8 mouse cellular contexts compared by ENCODE assay signal in genomic region chr6:57702376-57702742, GRCm38 (mm10). TPM values are rescaled to one million over a fixed set of nuclear protein-coding genes. Genes with fewer than 3 reads are reported as not detected.
DNase-seq lines count a peak whose midpoint lies in the region; ATAC-seq and TF ChIP-seq lines count a peak whose summit lies in the region.

Gene Lancl2, plus strand, starts transcription at chr6:57702540.

- peak; percentile 11; the same call in 1 of the 2 replicates for ATAC-seq in forebrain, embryonic 13.5 days
- ATAC-seq in stomach, embryonic 16.5 days (ENCODE audit: insufficient read depth, low FRiP score), result peak; percentile 2; the same call in 1 of the 2 replicates

- peak within 1 kb of the TSS; percentile 91 for H3K27ac ChIP-seq in liver, adult 2 months (replicated peaks; ENCODE audit: insufficient read depth, low read depth, low read length)
- peak within 1 kb of the TSS; percentile 99 for H3K27ac ChIP-seq in forebrain, embryonic 13.5 days
- H3K27ac ChIP-seq in stomach, embryonic 16.5 days (ENCODE audit: low read length), result peak within 1 kb of the TSS; percentile 98

- intact Hi-C loops in heart, postnatal 10 days (cut with DNase I), result loop anchor here (10.0 kb wide), 1 partner anchor 988 kb away; the partner anchor contains the start of gene Avl9

- WGBS in liver, adult 2 months, result under 1% methylated on average over 10 of the region's 10 CpGs
- WGBS in forebrain, embryonic 13.5 days, result 0% methylated on average over 10 of the region's 10 CpGs
- WGBS in stomach, embryonic 16.5 days, result under 1% methylated on average over 10 of the region's 10 CpGs

- no peaks in the 10 kb centered on the region for H3K36me3 ChIP-seq in liver, adult 2 months (ENCODE audit: control insufficient read depth, insufficient read depth, low read length)
- no peaks in the 10 kb centered on the region for H3K36me3 ChIP-seq in forebrain, embryonic 13.5 days (ENCODE audit: poor library complexity, severe bottlenecking)
- H3K36me3 ChIP-seq in stomach, embryonic 16.5 days (ENCODE audit: control insufficient read depth, insufficient read depth, low read length), result no peaks in the 10 kb centered on the region

- peak within 1 kb of the TSS; percentile 85 for H3K4me3 ChIP-seq in liver, adult 2 months (ENCODE audit: insufficient read depth, low read depth, low read length)
- peak within 1 kb of the TSS; percentile 73 for H3K4me3 ChIP-seq in forebrain, embryonic 13.5 days
- H3K4me3 ChIP-seq in stomach, embryonic 16.5 days (replicated peaks; ENCODE audit: low read length), result peak within 1 kb of the TSS; percentile 95

- H3K4me2 ChIP-seq in forebrain, embryonic 13.5 days, result peak within 1 kb of the TSS; percentile 68
- H3K4me2 ChIP-seq in stomach, embryonic 16.5 days (ENCODE audit: low read depth, low read length), result peak within 1 kb of the TSS; percentile 66

- no peak for TF ChIP-seq CTCF in liver, adult 2 months (IDR thresholded peaks at IDR 0.05; ENCODE audit: low read depth, low read length)

- DNase-seq in liver, adult 2 months (ENCODE audit: extremely low read depth, low read depth, low spot score), result no peak
- DNase-seq in liver, result no peak
- DNase-seq in brain, adult 2 months (ENCODE audit: low read depth, low spot score), result peak; percentile 64
- no peak for DNase-seq in heart, postnatal 10 days
- DNase-seq in layer of hippocampus, adult 9-11 months, result peak; percentile 24
- peak; percentile 17 for DNase-seq in lung, postnatal 36 days

- H3K27me3 ChIP-seq in liver, adult 2 months (ENCODE audit: control insufficient read depth, insufficient read depth, low read length), result no peaks in the 10 kb centered on the region
- no peaks in the 10 kb centered on the region for H3K27me3 ChIP-seq in forebrain, embryonic 13.5 days
- H3K27me3 ChIP-seq in stomach, embryonic 16.5 days (ENCODE audit: control insufficient read depth, insufficient read depth, low read length), result no peaks in the 10 kb centered on the region

- peaks cover 2% of the 10 kb centered on the region; the same call in 1 of the 2 replicates for H3K4me1 ChIP-seq in liver, adult 2 months (ENCODE audit: control insufficient read depth, insufficient read depth, low read length)
- H3K4me1 ChIP-seq in forebrain, embryonic 13.5 days, result peaks cover 24% of the 10 kb centered on the region
- peaks cover 7% of the 10 kb centered on the region for H3K4me1 ChIP-seq in stomach, embryonic 16.5 days (ENCODE audit: control insufficient read depth, insufficient read depth, low read length)

- peaks cover 2% of the 10 kb centered on the region; the same call in 1 of the 2 replicates for H3K79me2 ChIP-seq in liver, adult 2 months (ENCODE audit: control insufficient read depth, insufficient read depth, low read length)

- H3K9me3 ChIP-seq in forebrain, embryonic 13.5 days (replicated peaks), result no peaks in the 10 kb centered on the region
- H3K9me3 ChIP-seq in stomach, embryonic 16.5 days (replicated peaks; ENCODE audit: control insufficient read depth, low read length), result no peaks in the 10 kb centered on the region

- H3K9ac ChIP-seq in liver, adult 2 months (ENCODE audit: low read depth, low read length), result peak within 1 kb of the TSS; percentile 83
- peak within 1 kb of the TSS; percentile 93 for H3K9ac ChIP-seq in forebrain, embryonic 13.5 days
- peak within 1 kb of the TSS; percentile 89 for H3K9ac ChIP-seq in stomach, embryonic 16.5 days (ENCODE audit: low read length)

- no peak for TF ChIP-seq POLR2A in liver, adult 2 months (IDR thresholded peaks at IDR 0.05; ENCODE audit: extremely low read depth, insufficient read depth, low read length)

RNA-seq across cellular contexts. Expression of gene Lancl2, which starts in this region (rescaled TPM):
- total RNA-seq in liver, adult 2 months (2014; rRNA removed), result 7.5 and 7.7 TPM in 2 replicates
- polyA plus RNA-seq in liver, adult 2 months (2012; rRNA removed), result 1.5 and 3.2 TPM in 2 replicates
- 56.3 and 68.6 TPM in 2 replicates for polyA plus RNA-seq in forebrain, embryonic 13.5 days (2015; fragmentation: Nextera tagmentation; extraction: Ambion mirVana)
- 10 to 100 TPM; 19.9 to 20.5 TPM for total RNA-seq in heart, postnatal 10 days (2021)
- 20.4 and 21.8 TPM in 2 replicates for polyA plus RNA-seq in stomach, embryonic 16.5 days (2015; fragmentation: Nextera tagmentation; extraction: Ambion mirVana)

Comparison
In these comparisons a context has a peak if more than half of its experiments do, and no peak if none do; other contexts are left out.
1. DNase-seq: peak in brain, adult 2 months (single experiment), layer of hippocampus, adult 9-11 months (single experiment) and lung, postnatal 36 days (single experiment); none in liver, adult 2 months (single experiment), liver (single experiment) and heart, postnatal 10 days (0 of 2).
2. Peak in every context shown above with its lines, with median percentiles within 50 percentile points of each other: H3K27ac ChIP-seq, H3K4me3 ChIP-seq and H3K9ac ChIP-seq.